Mouse (Mus musculus) bone marrow, adult 2 months (tissue): ENCODE measurements around the gene Serbp1. TPM values are rescaled to one million over a fixed set of nuclear protein-coding genes. Genes with fewer than 3 reads are reported as not detected.

Experiments used
- H3K27ac ChIP-seq: fragments of 200-500 bp; 2 replicates; pipeline ENCODE4 v1.5.1; 2012; ENCODE audit warnings: low read depth, mild to moderate bottlenecking, control low read depth, inconsistent platforms, low read length; ENCODE audit not compliant: control insufficient read depth, poor library complexity, insufficient read depth
- H3K4me1 ChIP-seq: fragments of 200-500 bp; 2 replicates; pipeline ENCODE4 v1.6.1; 2011; ENCODE audit warnings: low read length; ENCODE audit not compliant: control insufficient read depth, insufficient read depth
- H3K4me3 ChIP-seq: fragments of 200-500 bp; replicated peaks from 2 replicates; pipeline ENCODE3; 2011; ENCODE audit warnings: mild to moderate bottlenecking, low read depth, low read length, control low read depth; ENCODE audit not compliant: control insufficient read depth
- CTCF ChIP-seq: fragments of 200-500 bp; IDR thresholded peaks from 2 replicates; pipeline ENCODE4 v1.5.1; 2011; ENCODE audit warnings: low read length, control low read depth; ENCODE audit not compliant: control insufficient read depth, insufficient read depth
- POLR2A ChIP-seq: fragments of 200-500 bp; IDR thresholded peaks from 2 replicates; pipeline ENCODE4 v1.6.1; 2011; ENCODE audit warnings: low read depth, mild to moderate bottlenecking, control low read depth, low read length, borderline replicate concordance; ENCODE audit not compliant: control insufficient read depth
- WGBS: fragments of 180-500 bp; shearing (Covaris S2); methylation state at CpG from one replicate; pipeline ENCODE4 v1.1.7; 2018; 5-methylcytosine and 5-hydroxymethylcytosine counted together
- polyA plus RNA-seq: library from polyadenylated mRNA; stranded (reverse); fragments of >200 nt; gene quantifications from 2 replicates; pipeline ENCODE4 v1.2.4, GENCODE M21; 2011; ENCODE audit warnings: low replicate concordance; ENCODE audit not compliant: missing spikeins, insufficient read depth, insufficient read length

Serbp1 gene
- polyA plus RNA-seq, 1 experiment = 479 TPM

DNA sequence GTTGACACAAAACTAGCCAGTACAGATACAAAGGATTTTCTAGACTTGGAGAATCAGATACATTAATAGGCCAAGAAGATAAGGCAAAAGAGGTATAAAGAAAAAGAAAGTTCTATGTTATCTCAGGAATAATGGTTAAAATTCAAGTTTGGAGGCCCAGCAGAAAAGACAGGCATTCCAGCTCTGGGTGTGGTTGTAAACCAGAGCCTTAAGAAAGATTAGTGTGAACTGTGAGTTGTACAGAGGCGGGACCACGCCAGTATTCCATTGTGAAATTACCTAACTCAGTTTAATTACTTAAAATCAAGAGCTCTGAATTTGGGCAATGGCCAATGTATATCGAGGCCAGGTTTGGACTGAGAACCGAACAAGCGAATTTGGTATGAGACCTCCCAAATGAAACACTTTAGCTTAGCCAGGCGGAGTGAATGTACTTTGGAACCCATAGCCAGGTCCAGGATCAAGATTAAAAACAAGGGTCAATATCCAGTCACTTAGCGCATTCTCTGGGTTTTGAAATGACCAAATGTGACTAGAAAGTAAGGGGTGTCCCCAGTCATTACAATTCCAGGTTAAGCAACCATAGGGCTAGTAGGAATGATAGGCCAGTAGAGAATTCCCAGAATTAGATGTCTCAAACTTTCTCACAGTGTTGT lies 5.9 kb downstream of the Serbp1 start:
- WGBS = 85% methylated on average over 7 of the region's 7 CpGs

DNA sequence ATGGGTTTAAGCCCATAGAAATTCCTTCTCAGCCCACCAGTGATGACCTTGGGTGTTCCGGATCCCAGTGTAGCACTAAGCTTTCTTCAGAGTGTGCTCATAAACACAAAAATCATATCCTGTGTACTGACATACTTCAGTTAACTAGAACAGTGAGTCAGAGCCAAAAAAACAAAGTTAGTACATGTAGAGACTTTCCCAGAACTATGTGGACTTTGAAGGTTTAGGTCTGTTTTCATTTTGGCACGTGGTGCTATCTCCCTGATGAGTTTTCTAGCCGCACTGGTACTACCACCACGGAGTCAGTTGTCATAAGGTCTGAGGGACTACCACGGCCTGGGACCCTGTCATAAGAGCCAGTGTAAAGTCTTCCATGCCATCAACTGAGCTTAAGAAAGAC lies 6.5 kb downstream of the Serbp1 start:
- TF ChIP-seq POLR2A = no peak
- no peak for TF ChIP-seq CTCF
- Histone ChIP-seq H3K27ac (no peak overlapping the region), H3K4me1 (no peaks in the 10 kb centered on the region), H3K4me3 (no peak overlapping the region)
- 85% methylated on average over 5 of the region's 5 CpGs for WGBS

More for the DNA sequence above, 5.9 kb downstream of the Serbp1 start:
- no peak for TF ChIP-seq POLR2A
- no peak for TF ChIP-seq CTCF
- Histone ChIP-seq H3K4me3 (no peak overlapping the region), H3K27ac (no peak overlapping the region), H3K4me1 (no peaks in the 10 kb centered on the region)

GRCm38 (mm10) chr6:67251095-67251494 lies 13.1 kb downstream of the Serbp1 start:
- H3K4me3 ChIP-seq = no peak overlapping the region
- TF ChIP-seq POLR2A (no peak), CTCF (no peak)
- H3K27ac ChIP-seq = no peak overlapping the region
- H3K4me1 ChIP-seq = no peaks in the 10 kb centered on the region
- 84% methylated on average over 4 of the region's 4 CpGs for WGBS

DNA sequence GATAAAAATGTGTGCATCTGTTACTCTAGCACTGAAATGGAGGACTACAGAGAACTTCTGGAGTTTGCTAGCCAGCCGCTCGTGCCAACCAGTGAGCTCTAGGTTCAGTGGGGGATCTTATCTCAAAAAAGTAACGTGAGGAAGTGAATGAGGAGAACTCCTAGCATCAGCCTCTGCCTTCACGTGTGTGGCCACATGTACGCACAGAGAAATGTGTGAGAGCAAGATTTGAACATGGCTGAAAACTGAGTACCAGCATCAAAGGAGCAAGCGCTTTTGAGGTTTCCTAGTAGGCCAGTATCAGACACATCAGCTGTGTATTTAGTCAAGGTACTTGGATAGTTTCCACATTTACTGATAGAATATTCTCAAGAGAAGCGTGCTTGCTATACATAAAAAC lies 27.0 kb downstream of the Serbp1 start:
- TF ChIP-seq POLR2A (no peak), CTCF (no peak)
- Histone ChIP-seq H3K4me1 (no peaks in the 10 kb centered on the region; the same call in 1 of the 2 replicates), H3K27ac (no peak overlapping the region), H3K4me3 (no peak overlapping the region)
- 45% methylated on average over 7 of the region's 7 CpGs for WGBS

DNA sequence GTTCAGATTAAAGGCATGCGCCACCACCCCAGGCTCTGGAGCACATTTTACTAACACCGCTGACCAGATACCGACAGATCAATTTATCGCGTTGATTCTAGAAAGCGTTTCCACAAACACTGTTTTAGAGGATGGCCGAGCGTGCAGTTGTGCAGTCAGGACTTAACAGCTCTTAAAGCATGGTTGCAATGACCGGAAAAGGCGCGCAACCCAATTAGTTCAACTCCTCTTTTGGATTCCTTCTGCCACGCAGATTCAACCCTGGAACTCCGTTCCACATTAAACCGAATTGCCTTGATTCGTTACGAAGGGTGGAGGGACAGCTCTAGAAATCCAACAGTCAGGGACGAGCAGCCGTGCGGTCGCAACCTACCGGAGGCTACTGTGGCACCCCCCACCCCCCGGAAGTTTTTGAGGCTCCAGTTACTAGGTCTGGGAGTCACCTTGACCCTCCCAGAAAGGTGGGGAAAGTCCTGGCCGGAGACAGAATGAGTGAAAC lies 28.2 kb downstream of the Serbp1 start:
- WGBS = under 1% methylated on average over 23 of the region's 23 CpGs
- H3K4me1 ChIP-seq = no peaks in the 10 kb centered on the region; the same call in 1 of the 2 replicates

GRCm38 (mm10) chr6:67266664-67267407 lies 28.9 kb downstream of the Serbp1 start:
- Histone ChIP-seq H3K4me1 (no peaks in the 10 kb centered on the region; the same call in 1 of the 2 replicates), H3K27ac (peak overlapping the region; percentile 90), H3K4me3 (peak overlapping the region; percentile 95)
- under 1% methylated on average over 68 of the region's 68 CpGs for WGBS
- TF ChIP-seq POLR2A (peak; percentile 78; the same call in 1 of the 2 replicates), CTCF (no peak)

More for the DNA sequence above, 28.2 kb downstream of the Serbp1 start:
- peak overlapping the region; percentile 69 for H3K4me3 ChIP-seq
- TF ChIP-seq POLR2A (no peak), CTCF (no peak)
- peak overlapping the region; percentile 60 for H3K27ac ChIP-seq

- no peak for TF ChIP-seq CTCF
- TF ChIP-seq POLR2A = no peak
- WGBS = 1% methylated on average over 63 of the region's 65 CpGs
Observed at GRCm38 (mm10) chr6:67267408-67268244, 29.6 kb downstream of the Serbp1 start.

More at GRCm38 (mm10) chr6:67267408-67268244, 29.6 kb downstream of the Serbp1 start:
- Histone ChIP-seq H3K27ac (peak overlapping the region; percentile 90), H3K4me1 (no peaks in the 10 kb centered on the region; the same call in 1 of the 2 replicates), H3K4me3 (peak overlapping the region; percentile 95)
